Mouse (Mus musculus): ENCODE measurements around the gene Lrrc9. TPM values are rescaled to one million over a fixed set of nuclear protein-coding genes. Genes with fewer than 3 reads are reported as not detected.
A peak's percentile ranks its signal among the peaks of the same experiment; 100 is the strongest.

The Lrrc9 gene
- polyA plus RNA-seq, 1 experiment from 2014 or later = 0.95 TPM

- Histone ChIP-seq H3K27me3 (replicated peaks; ENCODE audit: insufficient read depth, low read length) (no peaks in the 10 kb centered on the region), H3K27ac (ENCODE audit: low read length) (no peak overlapping the region), H3K4me2 (replicated peaks; ENCODE audit: low read depth, low read length) (no peak overlapping the region), H3K4me1 (ENCODE audit: insufficient read depth, low read depth, low read length) (no peaks in the 10 kb centered on the region), H3K4me3 (ENCODE audit: low read depth, low read length) (no peak overlapping the region), H3K36me3 (ENCODE audit: insufficient read depth, low read length) (no peaks in the 10 kb centered on the region), H3K9me3 (ENCODE audit: low read length) (no peaks in the 10 kb centered on the region), H3K9ac (replicated peaks; ENCODE audit: low read depth) (no peak overlapping the region)
- ATAC-seq (no peak), DNase-seq (ENCODE audit: low spot score) (no peak)
- no peak for TF ChIP-seq EP300 (IDR thresholded peaks at IDR 0.05)
- no peak for TF ChIP-seq CTCF (IDR thresholded peaks at IDR 0.05)
- 85% methylated on average over 12 of the region's 12 CpGs for WGBS
These were observed 76.6 kb downstream of the Lrrc9 start for GRCm38 (mm10) chr12:72518114-72518728.

GRCm38 (mm10) chr12:72519352-72519751 lies 77.7 kb downstream of the Lrrc9 start:
- Histone ChIP-seq H3K4me2 (replicated peaks; ENCODE audit: low read depth, low read length) (no peak overlapping the region), H3K27ac (ENCODE audit: low read length) (no peak overlapping the region)
- ATAC-seq = no peak

GRCm38 (mm10) chr12:72519855-72520254 lies 78.2 kb downstream of the Lrrc9 start:
- no peak overlapping the region for H3K27ac ChIP-seq (ENCODE audit: low read length)
- WGBS = 46% methylated on average over 5 of the region's 5 CpGs
- H3K9ac ChIP-seq (replicated peaks; ENCODE audit: low read depth) = no peak overlapping the region
- no peak overlapping the region for H3K4me3 ChIP-seq (ENCODE audit: low read depth, low read length)
- H3K27me3 ChIP-seq (replicated peaks; ENCODE audit: insufficient read depth, low read length) = no peaks in the 10 kb centered on the region
- DNase-seq (ENCODE audit: low spot score) (no peak), ATAC-seq (0 out of 2 replicates have a peak, but pooled peaks have one; percentile 35)
- no peaks in the 10 kb centered on the region for H3K36me3 ChIP-seq (ENCODE audit: insufficient read depth, low read length)
- H3K9me3 ChIP-seq (ENCODE audit: low read length) = no peaks in the 10 kb centered on the region
- no peaks in the 10 kb centered on the region for H3K4me1 ChIP-seq (ENCODE audit: insufficient read depth, low read depth, low read length)
- no peak overlapping the region for H3K4me2 ChIP-seq (replicated peaks; ENCODE audit: low read depth, low read length)
- TF ChIP-seq EP300 (IDR thresholded peaks at IDR 0.05) (no peak), CTCF (IDR thresholded peaks at IDR 0.05) (no peak)

More at GRCm38 (mm10) chr12:72519352-72519751, 77.7 kb downstream of the Lrrc9 start:
- DNase-seq (ENCODE audit: low spot score) = no peak
- Histone ChIP-seq H3K9ac (replicated peaks; ENCODE audit: low read depth) (no peak overlapping the region), H3K36me3 (ENCODE audit: insufficient read depth, low read length) (no peaks in the 10 kb centered on the region), H3K4me3 (ENCODE audit: low read depth, low read length) (no peak overlapping the region), H3K4me1 (ENCODE audit: insufficient read depth, low read depth, low read length) (no peaks in the 10 kb centered on the region), H3K27me3 (replicated peaks; ENCODE audit: insufficient read depth, low read length) (no peaks in the 10 kb centered on the region), H3K9me3 (ENCODE audit: low read length) (no peaks in the 10 kb centered on the region)
- WGBS = 70% methylated on average over 9 of the region's 9 CpGs
- TF ChIP-seq EP300 (IDR thresholded peaks at IDR 0.05) (no peak), CTCF (IDR thresholded peaks at IDR 0.05) (no peak)

- 0 out of 2 replicates have a peak, but pooled peaks have one; percentile 14 for ATAC-seq
These were observed 79.0 kb downstream of the Lrrc9 start for GRCm38 (mm10) chr12:72520645-72521044.

GRCm38 (mm10) chr12:72525588-72525987 lies 83.9 kb downstream of the Lrrc9 start:
- H3K27ac ChIP-seq (ENCODE audit: low read length) = no peak overlapping the region
- no peak overlapping the region for H3K4me2 ChIP-seq (replicated peaks; ENCODE audit: low read depth, low read length)
- 40% methylated on average over 4 of the region's 4 CpGs for WGBS
- no peak for TF ChIP-seq CTCF (IDR thresholded peaks at IDR 0.05)
- H3K36me3 ChIP-seq (ENCODE audit: insufficient read depth, low read length) = no peaks in the 10 kb centered on the region
- H3K9ac ChIP-seq (replicated peaks; ENCODE audit: low read depth) = no peak overlapping the region
- H3K9me3 ChIP-seq (ENCODE audit: low read length) = no peaks in the 10 kb centered on the region
- H3K27me3 ChIP-seq (replicated peaks; ENCODE audit: insufficient read depth, low read length) = no peaks in the 10 kb centered on the region
- no peak overlapping the region for H3K4me3 ChIP-seq (ENCODE audit: low read depth, low read length)
- H3K4me1 ChIP-seq (ENCODE audit: insufficient read depth, low read depth, low read length) = no peaks in the 10 kb centered on the region
- ATAC-seq = no peak
- no peak for DNase-seq (ENCODE audit: low spot score)

More at GRCm38 (mm10) chr12:72520645-72521044, 79.0 kb downstream of the Lrrc9 start:
- no peaks in the 10 kb centered on the region for H3K36me3 ChIP-seq (ENCODE audit: insufficient read depth, low read length)
- no peak overlapping the region for H3K4me3 ChIP-seq (ENCODE audit: low read depth, low read length)
- peak; percentile 74 for DNase-seq (ENCODE audit: low spot score)
- H3K4me1 ChIP-seq (ENCODE audit: insufficient read depth, low read depth, low read length) = no peaks in the 10 kb centered on the region
- WGBS = 2% methylated on average over 2 of the region's 2 CpGs
- H3K27me3 ChIP-seq (replicated peaks; ENCODE audit: insufficient read depth, low read length) = no peaks in the 10 kb centered on the region
- H3K27ac ChIP-seq (ENCODE audit: low read length) = no peak overlapping the region
- TF ChIP-seq CTCF (IDR thresholded peaks at IDR 0.05) (peak; percentile 88), EP300 (IDR thresholded peaks at IDR 0.05) (no peak)
- no peak overlapping the region for H3K4me2 ChIP-seq (replicated peaks; ENCODE audit: low read depth, low read length)
- H3K9me3 ChIP-seq (ENCODE audit: low read length) = no peaks in the 10 kb centered on the region
- H3K9ac ChIP-seq (replicated peaks; ENCODE audit: low read depth) = no peak overlapping the region

GRCm38 (mm10) chr12:72532303-72532702 lies 90.6 kb downstream of the Lrrc9 start:
- ATAC-seq (no peak), DNase-seq (ENCODE audit: low spot score) (no peak)
- no peaks in the 10 kb centered on the region for H3K4me1 ChIP-seq (ENCODE audit: insufficient read depth, low read depth, low read length)
- no peaks in the 10 kb centered on the region for H3K36me3 ChIP-seq (ENCODE audit: insufficient read depth, low read length)
- H3K27me3 ChIP-seq (replicated peaks; ENCODE audit: insufficient read depth, low read length) = no peaks in the 10 kb centered on the region
- H3K4me2 ChIP-seq (replicated peaks; ENCODE audit: low read depth, low read length) = no peak overlapping the region
- H3K4me3 ChIP-seq (ENCODE audit: low read depth, low read length) = no peak overlapping the region
- TF ChIP-seq EP300 (IDR thresholded peaks at IDR 0.05) (no peak), CTCF (IDR thresholded peaks at IDR 0.05) (no peak)
- H3K9me3 ChIP-seq (ENCODE audit: low read length) = no peaks in the 10 kb centered on the region
- no peak overlapping the region for H3K9ac ChIP-seq (replicated peaks; ENCODE audit: low read depth)
- 66% methylated on average over 7 of the region's 7 CpGs for WGBS
- H3K27ac ChIP-seq (ENCODE audit: low read length) = no peak overlapping the region

Measured in lung, postnatal 0 days (tissue).